Mouse (Mus musculus) brain, adult 2 months (tissue): Measurements from ENCODE around the gene Adprhl2.
A peak's percentile ranks its signal among the peaks of the same experiment; 100 is the strongest.

ENCODE experiments used
- DNase-seq: peaks from one replicate; pipeline ENCODE4 v3.0.0; 2011; ENCODE audit warnings: low read depth, low spot score

Adprhl2 gene

GRCm38 (mm10) chr4:126321111-126321853 is at the start of gene Adprhl2:
Gene Adprhl2, minus strand, starts transcription at chr4:126321703.
- peak; percentile 99 for DNase-seq

GRCm38 (mm10) chr4:126360069-126360468 is 38.6 kb upstream of the Adprhl2 start:
- DNase-seq: no peak

- no peak for DNase-seq
These were observed 21.9 kb upstream of the Adprhl2 start for GRCm38 (mm10) chr4:126343451-126343850.

GRCm38 (mm10) chr4:126339461-126339860 is 18.0 kb upstream of the Adprhl2 start:
- DNase-seq: no peak

GRCm38 (mm10) chr4:126332358-126332757 is 10.9 kb upstream of the Adprhl2 start:
- no peak for DNase-seq

GRCm38 (mm10) chr4:126331751-126332150 is 10.2 kb upstream of the Adprhl2 start:
- DNase-seq: no peak

- no peak for DNase-seq
These were observed 8.8 kb upstream of the Adprhl2 start for GRCm38 (mm10) chr4:126330295-126330694.

- no peak for DNase-seq
These were observed 4.5 kb upstream of the Adprhl2 start for GRCm38 (mm10) chr4:126326036-126326435.

- no peak for DNase-seq
These were observed 3.9 kb upstream of the Adprhl2 start, which contains the start of gene Tekt2 for GRCm38 (mm10) chr4:126325281-126325861. Gene Tekt2, minus strand, starts transcription at chr4:126325688.

GRCm38 (mm10) chr4:126324861-126325260 is 3.4 kb upstream of the Adprhl2 start:
- no peak for DNase-seq

- DNase-seq: no peak
These were observed 1.1 kb upstream of the Adprhl2 start for GRCm38 (mm10) chr4:126322646-126323045.

- no peak for DNase-seq
These were observed 480 bp upstream of the Adprhl2 start for GRCm38 (mm10) chr4:126321854-126322511.

- no peak for DNase-seq
These were observed 1.7 kb downstream of the Adprhl2 start for GRCm38 (mm10) chr4:126319806-126320205.

GRCm38 (mm10) chr4:126316443-126317040 is 5.0 kb downstream of the Adprhl2 start:
- DNase-seq: no peak

- peak; percentile 60 for DNase-seq
These were observed 5.6 kb downstream of the Adprhl2 start for GRCm38 (mm10) chr4:126315931-126316330.

GRCm38 (mm10) chr4:126314393-126314792 is 7.1 kb downstream of the Adprhl2 start:
- no peak for DNase-seq

- no peak for DNase-seq
These were observed 8.3 kb downstream of the Adprhl2 start for GRCm38 (mm10) chr4:126313202-126313601.

GRCm38 (mm10) chr4:126311566-126312200 is 9.8 kb downstream of the Adprhl2 start:
- no peak for DNase-seq

- no peak for DNase-seq
These were observed 11.2 kb downstream of the Adprhl2 start for GRCm38 (mm10) chr4:126310344-126310743.

- peak; percentile 94 for DNase-seq
These were observed 11.6 kb downstream of the Adprhl2 start for GRCm38 (mm10) chr4:126309922-126310309.

- DNase-seq: no peak
These were observed 12.1 kb downstream of the Adprhl2 start for GRCm38 (mm10) chr4:126309211-126309921.
